Mouse (Mus musculus): ENCODE results near the gene Ogfod1.

DNA sequence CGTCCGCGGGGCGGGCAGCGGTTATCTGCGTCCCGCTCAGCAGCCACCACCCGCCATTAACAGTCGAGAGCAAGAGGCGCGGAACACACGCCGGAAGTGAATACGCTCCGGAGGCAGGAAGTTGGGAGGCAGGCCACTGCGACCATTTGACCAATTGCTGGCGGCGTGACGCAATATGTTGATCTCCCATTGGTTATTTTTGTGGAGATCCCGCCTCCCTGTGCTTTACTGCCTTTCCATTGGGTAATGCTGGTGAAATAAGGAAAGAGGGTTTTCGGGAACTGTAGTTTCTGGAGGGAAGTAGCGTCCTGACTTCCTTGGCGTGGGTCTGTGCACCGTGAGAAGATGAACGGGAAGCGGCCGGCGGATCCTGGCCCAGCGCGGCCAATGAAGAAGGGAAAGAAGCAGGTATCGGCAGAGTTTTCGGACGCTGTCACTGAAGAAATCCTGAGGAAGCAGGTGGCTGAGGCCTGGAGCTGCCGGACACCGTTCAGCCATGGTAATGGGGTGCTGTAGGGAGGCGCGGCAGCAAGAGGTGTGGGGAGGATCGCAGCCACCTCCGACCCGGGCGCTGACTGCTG lies at the start of gene Ogfod1, which contains the start of gene Nudt21:
- TF ChIP-seq CTCF (IDR thresholded peaks at IDR 0.05; ENCODE audit: low read depth) (no peak), EP300 (optimal IDR thresholded peaks at IDR 0.05) (peak; percentile 75)

All from stomach, postnatal 0 days (tissue).